Mouse (Mus musculus) cortical plate, adult 2 months (tissue): ENCODE measurements around the gene Rab8b.

ENCODE experiments used
- CTCF ChIP-seq: fragments of 200-500 bp; IDR thresholded peaks from 2 replicates; pipeline ENCODE4 v1.5.1; 2011; ENCODE audit warnings: mild to moderate bottlenecking, control low read depth, low read length; ENCODE audit not compliant: insufficient read depth; ENCODE audit errors: extremely low read depth
- POLR2A ChIP-seq: fragments of 200-500 bp; IDR thresholded peaks from 2 replicates; pipeline ENCODE4 v1.6.1; 2011; ENCODE audit warnings: mild to moderate bottlenecking, low read length, control low read depth; ENCODE audit not compliant: insufficient read depth; ENCODE audit errors: extremely low read depth

GRCm38 (mm10) chr9:66835097-66835480 lies 84.4 kb downstream of the Rab8b start:
- no peak for TF ChIP-seq CTCF
- no peak for TF ChIP-seq POLR2A
